Mouse (Mus musculus): ENCODE results near the gene Gm49366.
A peak's percentile ranks its signal among the peaks of the same experiment; 100 is the strongest.
"Not testable (repeated sequence)": the region's sequence is repeated elsewhere in the genome, so short reads cannot be mapped to it uniquely, and the experiment has no call there.

The Gm49366 gene

GRCm38 (mm10) chr12:84038691-84039111 is at the start of gene Gm49366:
TSS of gene Gm49366 (plus strand) at chr12:84038935.
- DNase-seq (ENCODE audit: low spot score in 2 of 2) = peak in 1 of 2 experiments; percentile 31

- no peak for DNase-seq (ENCODE audit: low spot score in 2 of 2)
Measured at GRCm38 (mm10) chr12:83989378-83989777, 49.4 kb upstream of the Gm49366 start.

GRCm38 (mm10) chr12:83997221-83997620 is 41.5 kb upstream of the Gm49366 start:
- DNase-seq (ENCODE audit: low spot score in 2 of 2) = no peak

DNA sequence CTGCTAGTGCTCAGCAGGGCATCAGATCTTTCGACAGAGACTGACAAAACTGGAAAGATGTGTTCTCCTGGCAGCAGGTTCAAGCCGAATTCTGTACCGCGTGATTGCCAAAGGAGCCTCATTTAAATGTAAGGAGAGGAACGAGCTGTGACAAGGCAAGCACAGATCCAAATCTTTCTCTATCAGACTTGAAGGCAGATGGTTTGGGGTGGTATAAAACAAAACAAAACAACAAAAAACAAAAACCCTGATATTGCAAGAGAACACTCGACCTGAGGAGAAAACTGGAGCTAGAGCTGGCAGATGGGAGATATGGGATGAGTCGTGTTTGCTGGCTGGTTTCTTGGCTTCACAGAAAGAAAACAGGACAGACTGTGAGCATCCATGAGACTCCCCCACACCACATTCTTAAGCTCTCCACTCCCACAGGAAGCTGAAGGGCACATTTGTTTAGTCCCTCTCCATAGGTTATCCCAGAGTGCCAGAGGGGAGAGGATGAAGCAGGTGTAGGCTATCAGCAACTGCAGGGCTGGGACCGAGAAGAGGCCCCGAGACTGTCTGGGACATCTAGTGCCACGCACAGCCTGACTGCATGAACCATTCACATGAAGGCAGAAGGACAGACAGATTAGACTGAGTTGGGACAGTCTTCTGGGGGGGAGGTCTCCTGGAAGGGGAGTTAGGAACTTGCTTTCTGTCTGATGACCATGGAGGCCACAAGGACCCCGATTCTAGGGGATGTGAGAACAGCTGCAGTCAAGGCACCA is 40.2 kb upstream of the Gm49366 start:
- peak in 1 of 2 experiments; percentile 44 for DNase-seq (ENCODE audit: low spot score in 2 of 2)

- peak; percentile 62 to 81 for DNase-seq (ENCODE audit: low spot score in 2 of 2)
Measured at GRCm38 (mm10) chr12:83999237-83999636, 39.5 kb upstream of the Gm49366 start.

DNA sequence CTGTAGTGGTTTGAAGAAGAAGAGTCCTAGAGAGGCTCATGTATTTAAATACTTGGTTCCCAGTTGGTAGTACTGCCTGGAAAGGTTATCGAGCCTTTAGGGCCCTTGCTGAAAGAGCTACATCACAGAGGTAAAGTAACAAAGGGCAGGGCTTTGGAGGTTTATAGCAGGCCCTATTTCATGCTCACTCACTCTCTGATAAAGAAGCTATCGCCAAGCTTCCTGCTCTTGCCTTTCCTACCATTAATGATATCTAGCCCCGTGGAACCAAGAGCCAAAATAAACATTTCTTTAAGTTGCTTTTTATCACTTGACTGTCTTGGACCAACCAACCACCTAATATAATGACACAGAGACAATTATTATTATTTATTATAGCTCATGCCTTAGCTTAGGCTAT is 38.3 kb upstream of the Gm49366 start:
- no peak for DNase-seq (ENCODE audit: low spot score in 2 of 2)

DNA sequence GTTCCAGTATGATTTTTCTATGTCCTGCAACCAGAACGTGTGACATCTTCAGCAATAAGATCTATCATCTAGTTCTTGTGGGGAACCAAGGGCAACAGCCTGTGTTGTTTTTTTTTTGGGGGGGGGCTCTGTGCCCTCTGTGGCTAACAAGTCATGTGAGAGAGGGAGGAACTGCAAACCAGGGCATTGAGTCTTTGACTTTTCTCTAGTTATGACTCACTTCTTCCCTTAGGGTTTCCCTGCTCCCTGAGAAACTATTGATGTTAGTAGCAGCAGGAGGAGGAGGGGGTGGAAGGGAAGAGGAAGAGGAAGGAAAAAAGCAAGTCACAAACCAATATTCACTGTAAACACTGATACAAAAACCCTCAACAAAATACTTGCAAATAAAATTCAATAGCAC is 34.9 kb upstream of the Gm49366 start:
- DNase-seq (ENCODE audit: low spot score in 2 of 2) = no peak

- DNase-seq (ENCODE audit: low spot score in 2 of 2) = no peak
Measured at GRCm38 (mm10) chr12:84008251-84008650, 30.5 kb upstream of the Gm49366 start.

DNA sequence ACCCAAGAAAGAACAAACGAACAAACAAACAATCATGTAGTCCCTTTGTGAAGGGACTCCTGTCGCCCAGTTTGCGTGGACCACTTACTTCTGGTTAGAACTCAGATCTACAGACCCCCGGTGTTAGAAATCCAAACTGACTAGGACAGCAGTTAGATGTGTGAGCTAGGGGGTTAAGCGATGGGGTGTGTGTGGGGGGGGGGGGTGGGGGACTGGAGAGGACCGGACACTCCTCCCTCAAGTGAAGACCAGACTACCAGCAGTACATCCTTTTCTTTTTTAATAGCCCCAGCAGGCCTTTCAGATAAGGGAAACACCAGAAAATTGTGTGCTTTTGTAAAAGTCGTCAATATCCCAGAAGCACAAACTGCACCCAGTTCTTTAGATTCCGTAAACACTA is 30.0 kb upstream of the Gm49366 start:
- DNase-seq (ENCODE audit: low spot score in 2 of 2) = no peak

DNA sequence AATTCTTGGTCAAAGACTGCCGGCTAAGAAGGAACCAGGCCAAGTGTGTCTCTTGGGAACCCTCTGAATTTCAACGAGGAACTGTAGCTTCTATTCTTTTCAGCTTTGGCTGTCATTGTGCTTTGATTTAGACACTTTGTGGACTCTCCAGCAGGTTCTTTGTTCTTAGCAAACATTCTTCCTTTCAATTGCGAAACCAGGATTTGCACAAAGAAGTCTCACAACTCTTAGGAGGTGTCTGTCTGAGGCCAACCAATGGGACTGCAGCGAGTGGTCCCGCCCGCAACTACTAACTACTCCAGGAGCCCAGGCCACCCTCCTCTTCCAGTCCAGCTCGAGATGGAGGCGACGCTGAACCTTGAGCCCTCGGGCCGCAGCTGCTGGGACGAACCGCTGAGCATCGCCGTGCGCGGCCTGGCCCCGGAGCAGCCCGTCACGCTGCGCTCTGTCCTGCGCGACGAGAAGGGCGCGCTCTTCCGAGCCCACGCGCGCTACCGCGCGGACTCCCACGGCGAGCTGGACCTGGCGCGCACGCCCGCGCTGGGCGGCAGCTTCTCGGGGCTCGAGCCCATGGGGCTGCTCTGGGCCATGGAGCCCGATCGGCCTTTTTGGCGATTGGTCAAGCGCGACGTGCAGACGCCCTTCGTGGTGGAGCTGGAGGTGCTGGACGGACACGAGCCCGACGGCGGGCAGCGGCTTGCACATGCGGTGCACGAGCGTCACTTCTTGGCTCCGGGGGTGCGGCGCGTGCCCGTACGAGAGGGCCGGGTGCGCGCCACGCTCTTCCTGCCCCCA is 29.4 kb upstream of the Gm49366 start, which contains the start of gene Acot1:
Acot1 (plus strand) TSS at position 320 of the 795 bp plus-strand sequence.
- peak; percentile 60 to 79 for DNase-seq (ENCODE audit: low spot score in 2 of 2)

DNA sequence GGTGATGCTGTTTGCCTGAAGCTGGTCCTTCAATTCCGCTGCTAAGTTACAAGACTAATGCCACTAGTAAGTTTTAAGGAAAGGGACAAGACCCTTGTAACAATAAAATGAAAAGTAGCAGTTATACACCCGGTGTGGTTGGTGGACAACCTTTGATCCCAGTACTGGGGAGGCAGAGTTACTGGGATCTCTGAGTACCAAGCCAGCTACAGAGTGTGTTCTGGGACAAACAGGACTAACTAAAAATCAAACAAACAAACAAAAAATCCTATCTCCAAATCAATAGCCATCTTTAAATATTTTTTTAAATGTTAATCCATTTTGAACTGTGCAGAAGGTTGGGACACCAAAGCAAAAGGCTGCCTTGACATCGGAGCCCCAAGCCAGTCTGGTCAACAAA is 28.5 kb upstream of the Gm49366 start:
- DNase-seq (ENCODE audit: low spot score in 2 of 2) = no peak

GRCm38 (mm10) chr12:84011251-84012040 is 27.3 kb upstream of the Gm49366 start:
- DNase-seq (ENCODE audit: low spot score in 2 of 2) = peak in 1 of 2 experiments; percentile 69

- DNase-seq (ENCODE audit: low spot score in 2 of 2) = no peak
Measured at GRCm38 (mm10) chr12:84013130-84013529, 25.6 kb upstream of the Gm49366 start.

DNA sequence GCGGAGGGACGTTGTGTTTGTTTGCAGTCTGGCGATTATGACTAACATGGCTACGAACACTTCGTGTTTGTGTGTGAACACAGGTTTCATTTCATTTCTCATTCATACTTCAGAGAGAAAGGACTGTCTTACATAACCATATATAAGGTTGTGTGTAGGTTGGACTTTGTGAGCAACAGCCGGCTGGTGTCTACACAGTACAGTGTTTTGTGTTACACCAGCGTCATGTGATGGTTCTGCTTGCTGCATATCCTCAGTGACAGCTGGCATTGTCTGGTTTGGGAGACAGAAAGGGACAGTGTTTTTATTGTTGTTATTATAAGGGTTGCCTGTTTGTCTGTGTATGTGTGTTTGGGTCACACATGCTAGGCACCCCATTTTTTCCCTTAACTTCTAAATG is 25.0 kb upstream of the Gm49366 start:
- no peak for DNase-seq (ENCODE audit: low spot score in 2 of 2)

DNA sequence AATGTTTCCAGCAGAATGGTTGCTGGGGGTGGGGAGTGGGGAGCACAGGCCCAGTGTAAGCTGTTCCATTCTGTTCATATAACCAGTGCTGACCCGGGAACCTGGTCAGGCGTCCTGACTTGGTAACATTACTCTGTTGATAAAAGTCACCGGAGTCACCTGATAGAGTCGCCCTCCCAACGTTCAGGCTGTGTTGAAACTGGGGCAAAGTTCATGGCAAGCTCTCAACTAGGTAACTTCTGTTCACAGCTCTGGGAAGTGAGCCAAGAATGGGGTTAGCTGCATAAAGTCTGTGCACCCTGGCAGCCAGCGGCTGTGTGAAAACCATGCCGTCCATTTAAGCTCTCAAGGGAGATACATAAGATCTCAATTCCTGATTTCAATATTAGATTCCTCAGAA is 18.2 kb upstream of the Gm49366 start:
- DNase-seq (ENCODE audit: low spot score in 2 of 2) = peak; percentile 73 to 86

DNA sequence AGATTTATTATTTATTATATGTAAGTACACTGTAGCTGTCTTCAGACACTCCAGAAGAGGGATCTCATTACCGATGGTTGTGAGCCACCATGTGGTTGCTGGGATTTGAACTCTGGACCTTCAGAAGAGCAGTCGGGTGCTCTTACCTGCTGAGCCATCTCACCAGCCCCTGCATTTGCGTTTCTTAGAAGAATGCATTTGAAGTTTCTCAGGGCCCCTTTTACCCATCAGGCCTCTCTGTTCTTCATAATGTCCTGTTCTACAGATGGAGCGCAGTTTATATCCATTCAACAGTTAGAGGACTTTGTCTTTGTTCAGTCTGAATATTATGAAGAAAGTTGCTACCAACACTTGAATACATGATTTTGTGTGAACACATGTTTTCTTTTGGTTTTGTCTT is 16.5 kb upstream of the Gm49366 start:
- DNase-seq (ENCODE audit: low spot score in 2 of 2) = not testable (repeated sequence)

DNA sequence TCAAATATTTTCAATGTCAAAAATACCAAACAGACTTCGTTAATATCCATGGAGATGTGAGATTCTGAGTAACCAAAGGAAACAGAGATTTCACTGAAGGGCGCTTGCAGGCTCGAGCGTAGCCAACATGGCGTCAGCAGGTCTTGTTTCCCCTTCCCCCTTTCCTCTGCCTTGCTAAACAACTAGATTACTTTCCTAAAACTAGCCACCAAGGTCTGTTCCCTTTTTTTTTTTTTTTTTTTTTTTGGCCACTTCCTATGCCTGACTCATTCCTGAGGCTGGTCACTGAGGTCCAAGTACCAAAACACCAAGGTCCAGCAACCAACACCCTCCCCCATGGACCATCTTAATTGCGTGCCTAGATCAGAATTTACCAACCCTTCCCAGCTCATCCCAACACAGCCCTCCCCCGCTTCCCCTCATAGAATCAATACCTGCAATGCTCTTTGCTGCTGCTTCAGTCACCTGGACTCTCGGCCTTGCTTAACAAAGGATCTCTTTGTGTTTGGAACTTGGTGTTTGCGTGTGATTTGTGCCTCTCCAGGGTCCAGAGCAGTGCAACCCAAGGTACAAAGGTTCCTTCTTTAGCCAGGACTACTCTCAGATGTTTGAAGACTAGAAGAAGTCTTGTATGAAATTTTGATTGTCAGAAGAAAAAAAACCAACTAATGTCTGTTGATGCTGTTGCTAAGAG is 15.5 kb upstream of the Gm49366 start:
- no peak for DNase-seq (ENCODE audit: low spot score in 2 of 2)

GRCm38 (mm10) chr12:84025888-84026287 is 12.8 kb upstream of the Gm49366 start:
- DNase-seq (ENCODE audit: low spot score in 2 of 2) = no peak

DNA sequence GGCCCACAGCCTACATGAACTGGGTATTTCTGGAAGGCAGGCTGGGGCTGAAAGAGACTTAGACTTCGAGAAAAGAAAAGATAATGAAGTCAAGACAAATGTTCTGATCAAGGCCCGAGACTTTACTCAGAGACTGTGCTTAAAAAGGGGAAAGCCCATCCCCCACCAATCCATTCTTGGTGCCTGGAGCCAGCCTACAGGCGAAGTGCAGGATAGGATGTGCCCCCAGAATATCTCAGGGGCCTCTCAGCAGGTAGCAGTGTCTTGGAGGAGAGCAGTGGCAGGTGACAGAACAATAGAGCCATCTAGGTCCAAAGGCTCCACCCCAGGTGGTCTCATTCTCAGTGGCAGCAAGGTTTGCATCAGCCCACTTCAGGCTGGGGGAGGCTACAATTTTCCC is 10.4 kb upstream of the Gm49366 start:
- not testable (repeated sequence) for DNase-seq (ENCODE audit: low spot score in 2 of 2)

DNA sequence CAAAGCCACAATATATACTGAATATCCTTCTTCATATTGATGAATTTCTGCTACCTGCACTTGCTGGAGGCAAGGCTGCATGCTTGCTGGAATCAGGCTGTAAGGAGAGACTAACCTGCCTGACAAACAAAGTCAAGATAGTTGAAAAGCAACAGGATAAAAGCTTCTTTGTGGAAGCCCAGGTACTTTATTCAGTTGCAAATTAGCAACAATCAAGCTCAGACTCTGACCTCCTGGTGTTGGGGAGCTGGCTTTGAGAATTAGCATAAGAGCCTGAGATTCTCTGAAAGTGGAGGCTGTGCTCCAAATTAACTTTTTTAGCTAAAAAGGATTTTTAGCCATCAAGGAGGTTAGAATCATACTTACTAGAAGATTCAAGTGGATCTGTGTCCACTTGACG is 9.7 kb upstream of the Gm49366 start:
- not testable (repeated sequence) for DNase-seq (ENCODE audit: low spot score in 2 of 2)

DNA sequence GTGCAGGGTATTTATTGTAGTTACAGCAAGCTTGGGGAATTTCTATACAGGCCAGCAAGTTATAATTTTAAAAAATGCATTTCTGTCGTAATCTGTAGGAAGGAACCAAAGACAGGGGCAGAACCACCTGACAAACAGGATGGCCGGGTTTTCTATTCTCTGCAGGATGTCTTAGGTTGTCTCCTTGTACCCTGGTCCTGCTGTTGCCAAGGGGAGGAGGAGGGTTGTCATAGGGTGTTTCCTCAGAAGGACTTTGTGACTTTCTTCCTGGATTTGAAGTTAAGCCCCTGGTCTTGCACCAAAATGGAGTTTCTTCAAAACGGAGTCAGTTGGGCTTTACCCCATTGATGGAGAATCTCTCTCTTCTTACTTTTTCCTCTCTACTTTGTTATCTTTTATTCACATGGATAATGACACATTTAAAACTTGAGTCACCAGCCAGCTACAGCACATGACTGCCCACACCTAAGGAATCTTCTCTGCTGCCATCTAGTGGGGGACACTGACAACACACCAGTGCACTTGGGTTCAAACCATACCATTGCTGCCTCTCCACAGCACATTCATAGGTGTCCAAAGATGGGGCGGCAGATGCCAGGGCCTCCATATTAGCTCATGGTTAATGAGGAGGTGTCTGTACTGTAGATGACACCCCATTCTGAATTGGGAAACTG is 7.9 kb upstream of the Gm49366 start:
- peak; percentile 69 to 77 for DNase-seq (ENCODE audit: low spot score in 2 of 2)
